Mouse (Mus musculus): ENCODE data around the gene Kdm4b. TPM values are rescaled to one million over a fixed set of nuclear protein-coding genes. Genes with fewer than 3 reads are reported as not detected.

Gene Kdm4b
- total RNA-seq, 4 experiments from 2014 or later = 22.2 to 26.4 (median 22.8) TPM

- DNase-seq (ENCODE audit: low spot score in 2 of 2) = no peak
Measured at GRCm38 (mm10) chr17:56298238-56298637, 27.6 kb upstream of the Kdm4b start.

- DNase-seq (ENCODE audit: low spot score in 2 of 2) = no peak
Measured at GRCm38 (mm10) chr17:56300186-56300585, 25.7 kb upstream of the Kdm4b start, which contains the start of gene Arrdc5. TSS of gene Arrdc5 (minus strand) at chr17:56300286.

GRCm38 (mm10) chr17:56302363-56302996, 23.4 kb upstream of the Kdm4b start:
- DNase-seq (ENCODE audit: low spot score in 2 of 2) = no peak

- peak in 1 of 2 experiments; percentile 20 for DNase-seq (ENCODE audit: low spot score in 2 of 2)
Measured at GRCm38 (mm10) chr17:56303160-56303846, 22.6 kb upstream of the Kdm4b start, which contains the start of gene Uhrf1. TSS of gene Uhrf1 (plus strand) at chr17:56303321.

GRCm38 (mm10) chr17:56303847-56304586, 21.8 kb upstream of the Kdm4b start:
- peak; percentile 88 to 89 for DNase-seq (ENCODE audit: low spot score in 2 of 2)

- no peak for DNase-seq (ENCODE audit: low spot score in 2 of 2)
Measured at GRCm38 (mm10) chr17:56304718-56305117, 21.1 kb upstream of the Kdm4b start.

GRCm38 (mm10) chr17:56305156-56305555, 20.7 kb upstream of the Kdm4b start:
- DNase-seq (ENCODE audit: low spot score in 2 of 2) = no peak

GRCm38 (mm10) chr17:56305826-56306225, 20.0 kb upstream of the Kdm4b start:
- no peak for DNase-seq (ENCODE audit: low spot score in 2 of 2)

GRCm38 (mm10) chr17:56308088-56308487, 17.8 kb upstream of the Kdm4b start:
- DNase-seq (ENCODE audit: low spot score in 2 of 2) = no peak

GRCm38 (mm10) chr17:56309191-56309945, 16.5 kb upstream of the Kdm4b start:
- DNase-seq (ENCODE audit: low spot score in 2 of 2) = no peak

- no peak for DNase-seq (ENCODE audit: low spot score in 2 of 2)
Measured at GRCm38 (mm10) chr17:56324419-56324818, 1.4 kb upstream of the Kdm4b start.

GRCm38 (mm10) chr17:56326153-56327147, 588 bp downstream of the Kdm4b start:
- DNase-seq (ENCODE audit: low spot score in 2 of 2) = no peak

GRCm38 (mm10) chr17:56329267-56329666, 3.4 kb downstream of the Kdm4b start:
- no peak for DNase-seq (ENCODE audit: low spot score in 2 of 2)

GRCm38 (mm10) chr17:56330345-56330744, 4.5 kb downstream of the Kdm4b start:
- DNase-seq (ENCODE audit: low spot score in 2 of 2) = no peak

GRCm38 (mm10) chr17:56331256-56331655, 5.4 kb downstream of the Kdm4b start:
- DNase-seq (ENCODE audit: low spot score in 2 of 2) = peak; percentile 34 to 42

GRCm38 (mm10) chr17:56332987-56333386, 7.1 kb downstream of the Kdm4b start:
- DNase-seq (ENCODE audit: low spot score in 2 of 2) = no peak

- DNase-seq (ENCODE audit: low spot score in 2 of 2) = peak; percentile 53 to 56
Measured at GRCm38 (mm10) chr17:56337190-56337589, 11.3 kb downstream of the Kdm4b start.

- DNase-seq (ENCODE audit: low spot score in 2 of 2) = no peak
Measured at GRCm38 (mm10) chr17:56337791-56338190, 11.9 kb downstream of the Kdm4b start.

GRCm38 (mm10) chr17:56338909-56339308, 13.0 kb downstream of the Kdm4b start:
- no peak for DNase-seq (ENCODE audit: low spot score in 2 of 2)

- peak in 1 of 2 experiments; percentile 26 for DNase-seq (ENCODE audit: low spot score in 2 of 2)
Measured at GRCm38 (mm10) chr17:56340717-56341116, 14.9 kb downstream of the Kdm4b start.

Data from gastrocnemius, adult 8-10 months (tissue).